Mouse (Mus musculus) brain, embryonic 14.5 days (tissue): ENCODE results near the gene Zfp697. TPM values are rescaled to one million over a fixed set of nuclear protein-coding genes. Genes with fewer than 3 reads are reported as not detected.
"Not testable (repeated sequence)": the region's sequence is repeated elsewhere in the genome, so short reads cannot be mapped to it uniquely, and the experiment has no call there.

Experiments
- DNase-seq: peaks from one replicate; pipeline ENCODE4 v3.0.0-alpha.2; 2011; ENCODE audit warnings: low read depth
- CTCF ChIP-seq: fragments of 200-500 bp; IDR thresholded peaks from 2 replicates; pipeline ENCODE4 v1.5.1; 2012; ENCODE audit warnings: inconsistent platforms, mild to moderate bottlenecking, moderate library complexity, borderline replicate concordance; ENCODE audit not compliant: insufficient read depth, insufficient read length; ENCODE audit errors: extremely low read depth
- POLR2A ChIP-seq: fragments of 200-500 bp; IDR thresholded peaks from 2 replicates; pipeline ENCODE4 v1.6.1; 2012; ENCODE audit warnings: mild to moderate bottlenecking, inconsistent platforms, borderline replicate concordance; ENCODE audit not compliant: poor library complexity, insufficient read depth, insufficient read length, severe bottlenecking; ENCODE audit errors: extremely low read depth
- polyA plus RNA-seq: library from polyadenylated mRNA; depleted of rRNA; stranded (reverse); fragments of >200 nt; gene quantifications from 2 replicates; pipeline ENCODE4 v1.2.3, GENCODE M21; 2012

Zfp697 gene
- polyA plus RNA-seq, 1 experiment = 27.2 TPM

GRCm38 (mm10) chr3:98630152-98630551 is 247.9 kb downstream of the Zfp697 start, which contains the start of gene Hsd3b5:
Gene Hsd3b5 (minus strand): TSS chr3:98630252.
- no peak for TF ChIP-seq POLR2A
- no peak for TF ChIP-seq CTCF
- no peak for DNase-seq

DNA sequence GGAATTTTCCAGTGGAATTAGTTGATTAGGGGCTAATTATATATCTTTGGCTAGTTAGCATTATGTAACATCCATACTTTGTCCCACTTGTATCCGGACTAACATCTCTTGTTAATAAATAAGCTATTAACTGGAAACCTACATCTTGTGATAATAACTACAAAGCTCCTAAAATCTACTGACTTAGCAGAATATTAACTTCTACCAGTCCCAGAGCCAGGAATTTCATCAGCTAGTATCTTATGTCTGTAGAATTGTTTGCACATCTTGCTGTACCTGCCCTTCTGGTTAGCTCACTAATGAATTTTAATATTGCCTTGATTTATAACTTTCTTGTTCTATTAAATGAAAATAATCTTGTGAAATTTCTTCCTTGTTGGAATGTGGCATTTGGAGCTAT is 252.9 kb downstream of the Zfp697 start:
- TF ChIP-seq POLR2A = no peak
- no peak for TF ChIP-seq CTCF
- no peak for DNase-seq

DNA sequence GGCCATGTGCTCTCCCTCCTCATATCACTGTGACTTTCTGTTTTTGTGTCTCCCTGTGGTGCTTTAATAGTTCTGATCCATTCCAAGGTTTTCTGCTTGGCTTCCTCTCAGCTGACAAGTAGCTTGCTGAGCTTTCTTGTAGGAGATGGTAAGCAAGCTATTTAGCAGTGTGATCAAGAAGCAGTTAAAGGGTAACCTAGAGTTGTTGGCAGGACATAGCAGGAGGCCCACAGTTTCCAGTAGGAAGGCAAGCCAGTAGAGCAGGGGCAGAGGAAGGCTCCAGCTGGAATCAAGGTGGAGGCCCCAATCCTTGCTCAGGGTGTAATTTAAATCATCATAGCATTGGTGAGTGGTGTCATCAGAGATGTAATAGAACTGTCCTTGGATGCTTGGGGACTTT is 298.5 kb downstream of the Zfp697 start:
- no peak for TF ChIP-seq CTCF
- no peak for TF ChIP-seq POLR2A

GRCm38 (mm10) chr3:98682401-98682800 is 300.1 kb downstream of the Zfp697 start:
- no peak for TF ChIP-seq POLR2A
- no peak for DNase-seq

More for the DNA sequence above, 298.5 kb downstream of the Zfp697 start:
- DNase-seq = no peak

- no peak for TF ChIP-seq CTCF
- no peak for TF ChIP-seq POLR2A
- no peak for DNase-seq
Measured at GRCm38 (mm10) chr3:98720740-98721139, 338.5 kb downstream of the Zfp697 start.

DNA sequence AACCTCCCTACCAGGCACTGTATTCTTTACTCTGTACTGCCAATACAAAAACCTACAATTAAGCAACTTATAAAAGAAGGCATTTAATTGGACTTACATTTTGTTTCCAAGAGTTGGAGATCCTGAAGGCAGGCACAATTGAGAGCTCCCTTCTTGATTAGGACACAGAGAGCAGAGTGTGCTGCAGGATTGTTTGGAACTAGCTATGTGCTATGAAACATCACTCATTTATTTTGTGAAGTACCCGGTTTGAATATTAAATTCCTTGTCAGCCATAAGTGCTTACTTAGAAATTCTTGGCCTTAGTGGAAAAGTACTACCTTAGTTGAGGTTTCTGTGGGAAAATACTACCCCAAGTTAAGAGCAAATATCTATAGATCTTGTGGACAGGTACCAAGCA is 342.1 kb downstream of the Zfp697 start, which contains the start of gene Hsd3b2:
Hsd3b2 (minus strand) TSS at position 168 of the 400 bp plus-strand sequence.
- no peak for TF ChIP-seq CTCF
- TF ChIP-seq POLR2A = no peak
- DNase-seq = no peak

- DNase-seq = peak; percentile 13
- TF ChIP-seq CTCF (no peak), POLR2A (no peak)
Measured at GRCm38 (mm10) chr3:98726281-98726680, 344.0 kb downstream of the Zfp697 start.

GRCm38 (mm10) chr3:98733724-98734123 is 351.5 kb downstream of the Zfp697 start:
- TF ChIP-seq CTCF = no peak
- TF ChIP-seq POLR2A = no peak
- no peak for DNase-seq

DNA sequence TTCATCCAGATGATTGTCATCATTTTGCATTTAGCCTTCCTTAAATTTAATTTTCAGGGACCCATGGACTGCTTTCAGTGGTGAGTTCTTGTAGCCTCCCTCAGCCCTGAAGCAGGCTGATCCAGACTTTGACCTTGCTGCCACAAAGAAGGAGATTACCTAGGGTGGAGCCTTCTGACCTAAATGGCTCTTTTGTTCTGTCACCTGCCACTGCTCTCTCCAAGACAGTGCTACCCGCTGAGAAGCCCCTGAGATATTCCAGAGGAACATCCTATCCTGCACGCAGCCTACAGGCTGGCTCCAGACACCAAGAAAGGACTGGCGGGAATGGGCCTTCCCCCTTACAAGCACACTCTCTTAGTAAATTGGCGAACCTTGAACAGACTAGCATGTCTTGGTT is 352.1 kb downstream of the Zfp697 start:
- no peak for DNase-seq
- TF ChIP-seq POLR2A (no peak), CTCF (no peak)

- not testable (repeated sequence) for DNase-seq
Measured at GRCm38 (mm10) chr3:98741043-98741442, 358.8 kb downstream of the Zfp697 start.

DNA sequence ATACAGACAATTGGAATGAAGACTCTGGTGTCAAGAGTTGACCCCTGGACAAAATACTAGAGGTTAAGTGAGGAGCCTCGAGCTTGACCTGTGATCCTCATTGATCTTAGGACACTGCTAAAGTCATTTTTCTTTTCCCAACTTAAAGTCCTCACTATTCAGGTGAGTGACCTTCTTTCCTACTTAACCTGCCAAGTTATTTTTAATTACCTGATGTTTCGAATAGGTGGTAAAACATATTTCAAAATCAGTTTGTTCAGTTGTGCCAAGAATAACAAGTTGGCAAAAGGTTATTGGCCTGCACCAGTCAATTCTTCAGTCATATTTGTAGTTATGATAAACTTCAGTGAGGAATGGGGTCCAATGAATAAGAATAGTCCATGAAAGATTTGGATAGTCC is 369.9 kb downstream of the Zfp697 start:
- no peak for DNase-seq
- no peak for TF ChIP-seq CTCF
- no peak for TF ChIP-seq POLR2A

DNA sequence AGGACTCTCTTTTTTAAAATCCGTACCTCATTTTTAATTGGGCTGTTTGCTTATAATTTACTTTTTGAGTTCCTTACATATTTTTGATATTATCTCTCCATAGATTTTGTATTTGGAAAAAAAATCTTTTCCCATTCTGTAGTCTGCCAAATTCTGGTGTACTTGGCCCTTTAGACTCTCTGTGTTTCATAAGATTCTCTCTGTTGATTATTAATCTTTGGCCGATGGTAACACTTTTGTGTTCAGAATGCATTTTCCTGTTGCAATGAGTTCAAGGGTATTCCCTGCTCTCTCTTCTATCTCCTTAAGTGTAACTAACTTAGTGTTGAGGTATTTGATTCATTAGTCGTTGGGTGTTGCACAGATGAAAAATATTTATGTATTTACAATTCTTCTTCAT is 374.6 kb downstream of the Zfp697 start:
- DNase-seq = no peak
- TF ChIP-seq CTCF = no peak
- TF ChIP-seq POLR2A = no peak

DNA sequence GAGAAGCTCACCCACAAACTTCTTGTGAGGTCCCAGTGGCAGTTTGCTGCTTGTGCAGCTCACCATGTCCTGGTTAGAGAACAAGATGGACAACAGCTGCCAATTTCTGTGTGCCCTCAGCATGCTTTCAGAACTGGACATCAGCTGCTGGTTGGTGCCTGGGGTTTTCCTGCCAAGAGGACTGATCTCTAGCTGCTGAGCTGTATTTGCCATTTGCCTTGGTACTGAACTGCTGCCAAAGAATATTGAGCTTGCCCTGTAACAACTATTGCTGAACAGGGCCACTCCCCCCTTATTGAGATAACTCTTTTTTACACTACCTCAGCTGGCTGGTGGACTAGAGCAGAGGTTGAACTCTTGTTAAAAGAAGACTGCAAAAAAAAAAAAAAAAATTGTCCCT is 381.9 kb downstream of the Zfp697 start:
- TF ChIP-seq POLR2A (no peak), CTCF (no peak)
- no peak for DNase-seq

DNA sequence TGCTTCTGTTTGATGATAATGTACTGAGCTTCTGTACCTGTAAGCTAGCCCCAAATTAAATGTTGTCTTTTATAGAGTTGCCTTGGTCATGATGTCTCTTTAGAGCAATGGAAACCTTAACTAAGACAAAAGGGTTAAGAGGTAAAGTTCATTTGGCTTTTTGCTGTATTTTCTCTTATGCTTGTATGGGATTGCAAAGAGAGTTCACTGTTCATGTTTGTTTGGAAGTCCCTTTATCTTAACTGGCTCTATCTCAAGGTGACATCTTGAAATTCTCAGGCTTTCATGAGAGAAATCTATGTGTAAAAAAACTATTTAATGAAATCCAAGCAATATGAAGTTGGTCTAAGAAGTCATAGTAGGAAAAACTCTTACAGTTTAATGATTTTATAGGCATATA is 398.7 kb downstream of the Zfp697 start:
- no peak for DNase-seq
- TF ChIP-seq POLR2A = no peak
- TF ChIP-seq CTCF = no peak
